Mouse (Mus musculus) small intestine, adult 2 months (tissue): ENCODE results near the gene Mrps12.

ENCODE experiments used
- CTCF ChIP-seq: fragments of 200-500 bp; IDR thresholded peaks from 2 replicates; pipeline ENCODE4 v1.5.1; 2012; ENCODE audit warnings: low read depth, mild to moderate bottlenecking, control low read depth, inconsistent platforms, low read length, moderate library complexity, mixed read lengths; ENCODE audit not compliant: insufficient replicate concordance, insufficient read length; ENCODE audit errors: extremely low read depth
- POLR2A ChIP-seq: fragments of 200-500 bp; IDR thresholded peaks from 2 replicates; pipeline ENCODE4 v1.6.1; 2012; ENCODE audit warnings: low read depth, mild to moderate bottlenecking, control low read depth, inconsistent platforms, low read length, moderate library complexity

- TF ChIP-seq POLR2A (peak; percentile 67), CTCF (no peak)
Measured at GRCm38 (mm10) chr7:28766173-28766879, 24.7 kb upstream of the Mrps12 start, which contains the start of gene Sirt2.
